In the genomic region with DNA sequence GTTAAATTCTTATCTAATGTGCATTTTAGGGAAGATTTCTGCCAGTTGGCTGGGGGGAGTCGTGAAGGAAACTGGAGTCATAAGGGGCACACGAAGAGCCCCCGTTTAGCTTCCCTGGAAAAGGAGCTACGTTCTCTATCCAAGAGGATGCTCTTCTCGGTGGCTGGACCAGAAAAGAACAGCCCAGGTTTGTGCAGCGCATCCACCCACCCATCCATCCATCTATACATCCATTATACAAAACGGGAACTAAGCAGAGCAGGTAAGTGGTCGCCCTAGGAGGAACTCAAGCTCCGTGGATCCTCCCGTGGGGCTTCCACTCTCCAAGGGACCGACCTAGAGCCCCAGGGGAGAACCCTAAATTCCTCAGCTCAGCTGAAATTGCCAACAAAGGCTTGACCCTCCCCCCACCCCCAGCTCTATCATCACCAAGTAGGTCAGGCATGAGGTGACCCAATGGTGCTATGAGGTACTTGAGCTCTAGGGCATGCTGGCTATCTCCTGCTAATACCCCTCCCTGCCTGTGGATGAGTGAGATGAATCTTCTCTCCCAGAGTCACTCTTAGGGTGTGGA, we compare ENCODE assay signal across 8 mouse cellular contexts. TPM values are rescaled to one million over a fixed set of nuclear protein-coding genes. Genes with fewer than 3 reads are reported as not detected.
A peak's percentile ranks its signal among the peaks of the same experiment; 100 is the strongest.
DNase-seq lines count a peak whose midpoint lies in the region; ATAC-seq and TF ChIP-seq lines count a peak whose summit lies in the region.

No protein-coding gene starts in this region.

- TF ChIP-seq EP300 in CH12.LX (IDR thresholded peaks at IDR 0.05; ENCODE audit: low read length) = no peak

- no peaks in the 10 kb centered on the region; the same call in 1 of the 2 replicates for H3K36me3 ChIP-seq in erythroblast, embryonic 14.5 days (ENCODE audit: control insufficient read depth)
- peaks cover 0 to 4% of the 10 kb centered on the region in 2 experiments for H3K36me3 ChIP-seq in CH12.LX (replicated peaks in 1 of 2; ENCODE audit: control insufficient read depth in 1 of 2, insufficient read depth in 1 of 2, low read length in 1 of 2)
- peaks cover 14% of the 10 kb centered on the region; the same call in 1 of the 2 replicates for H3K36me3 ChIP-seq in forebrain, postnatal 0 days (ENCODE audit: insufficient read depth)
- no peaks in the 10 kb centered on the region; the same call in 1 of the 2 replicates for H3K36me3 ChIP-seq in midbrain, embryonic 11.5 days (ENCODE audit: control insufficient read depth, insufficient read depth, low read length)

- peak overlapping the region; percentile 96 for H3K4me2 ChIP-seq in CH12.LX (ENCODE audit: insufficient read depth, low read depth, poor library complexity, severe bottlenecking)
- H3K4me2 ChIP-seq in forebrain, postnatal 0 days (ENCODE audit: low read depth) = peak overlapping the region; percentile 76
- H3K4me2 ChIP-seq in midbrain, embryonic 11.5 days = peak overlapping the region; percentile 86

- WGBS in forebrain, postnatal 0 days = 3% methylated on average over 11 of the region's 11 CpGs
- WGBS in midbrain, embryonic 11.5 days = 3% methylated on average over 11 of the region's 11 CpGs

- H3K27ac ChIP-seq in CH12.LX (ENCODE audit: insufficient read depth, low read depth) = no peak overlapping the region
- peak overlapping the region; percentile 73 for H3K27ac ChIP-seq in forebrain, postnatal 0 days (ENCODE audit: low read depth, low read length)
- H3K27ac ChIP-seq in midbrain, embryonic 11.5 days (ENCODE audit: low read depth, low read length) = peak overlapping the region; percentile 52

- no peak for ATAC-seq in erythroblast, adult 5-6 weeks (replicated peaks; ENCODE audit: low FRiP score, poor library complexity, severe bottlenecking)
- peak; percentile 43; the same call in 1 of the 2 replicates for ATAC-seq in forebrain, postnatal 0 days
- ATAC-seq in midbrain, embryonic 11.5 days (ENCODE audit: low FRiP score) = peak; percentile 20; the same call in 1 of the 2 replicates
- ATAC-seq in monocyte, adult 5-6 weeks (replicated peaks; ENCODE audit: insufficient number of reproducible peaks, low FRiP score, low TSS enrichment, poor library complexity, severe bottlenecking) = no peak

- no peak for TF ChIP-seq RAD21 in CH12.LX (IDR thresholded peaks at IDR 0.05; ENCODE audit: low read depth, low read length)

- peaks cover 20% of the 10 kb centered on the region for H3K27me3 ChIP-seq in erythroblast, embryonic 14.5 days (ENCODE audit: control insufficient read depth)
- H3K27me3 ChIP-seq in CH12.LX (replicated peaks) = peaks cover 2% of the 10 kb centered on the region
- H3K27me3 ChIP-seq in forebrain, postnatal 0 days (ENCODE audit: insufficient read depth, low read length) = no peaks in the 10 kb centered on the region
- H3K27me3 ChIP-seq in midbrain, embryonic 11.5 days (ENCODE audit: control insufficient read depth, insufficient read depth, low read length) = peaks cover 4% of the 10 kb centered on the region

- no peak for TF ChIP-seq POLR2A in CH12.LX (IDR thresholded peaks at IDR 0.05; ENCODE audit: low read depth, low read length)

- peak overlapping the region; percentile 50 for H3K4me3 ChIP-seq in erythroblast, embryonic 14.5 days (replicated peaks)
- peak overlapping the region in 2 of 3 experiments; percentile 36 to 58 for H3K4me3 ChIP-seq in CH12.LX (replicated peaks in 1 of 3; ENCODE audit: low read depth in 2 of 3, low read length in 2 of 3, poor library complexity in 1 of 3)
- H3K4me3 ChIP-seq in forebrain, postnatal 0 days (ENCODE audit: low read depth, low read length) = peak overlapping the region; percentile 77
- H3K4me3 ChIP-seq in midbrain, embryonic 11.5 days (ENCODE audit: low read depth, low read length) = peak overlapping the region; percentile 56

- no peaks in the 10 kb centered on the region for H3K79me2 ChIP-seq in CH12.LX (replicated peaks; ENCODE audit: control insufficient read depth, extremely low read depth, insufficient read depth, poor library complexity, severe bottlenecking)

- 0 out of 2 replicates have a peak overlapping the region, but pooled peaks have one; percentile 15 for H3K9ac ChIP-seq in CH12.LX (ENCODE audit: insufficient read depth, low read depth)
- H3K9ac ChIP-seq in forebrain, postnatal 0 days = peak overlapping the region; percentile 86
- peak overlapping the region; percentile 85 for H3K9ac ChIP-seq in midbrain, embryonic 11.5 days (ENCODE audit: low read length)

- dilution Hi-C loops in CH12.LX (cut with MboI; ENCODE audit: extremely low pct_ligation_motif_present, extremely low pct_unique_long_range_greater_than_20kb, low sequenced_read_pairs) = no loop called here

- in situ Hi-C loops in CH12.LX (cut with MboI; ENCODE audit: low pct_ligation_motif_present, low pct_unique_long_range_greater_than_20kb, low sequenced_read_pairs) = loop anchor here (5.0 kb wide), 1 partner anchor 41 kb away; no protein-coding TSS in a partner anchor

- no peaks in the 10 kb centered on the region for H3K9me3 ChIP-seq in erythroblast, embryonic 14.5 days (ENCODE audit: control insufficient read depth, low read length)
- H3K9me3 ChIP-seq in CH12.LX (replicated peaks; ENCODE audit: low read length) = no peaks in the 10 kb centered on the region
- no peaks in the 10 kb centered on the region for H3K9me3 ChIP-seq in forebrain, postnatal 0 days (ENCODE audit: low read length)
- H3K9me3 ChIP-seq in midbrain, embryonic 11.5 days (ENCODE audit: control insufficient read depth, low read length) = no peaks in the 10 kb centered on the region; the same call in 1 of the 2 replicates

- peaks cover 34% of the 10 kb centered on the region for H3K4me1 ChIP-seq in erythroblast, embryonic 14.5 days (ENCODE audit: control insufficient read depth)
- peaks cover 0 to 4% of the 10 kb centered on the region in 2 experiments; a peak in 2 of 4 replicates for H3K4me1 ChIP-seq in CH12.LX (ENCODE audit: control insufficient read depth in 1 of 2, insufficient read depth in 2 of 2)
- H3K4me1 ChIP-seq in forebrain, postnatal 0 days (ENCODE audit: insufficient read depth) = peaks cover 11% of the 10 kb centered on the region; the same call in 1 of the 2 replicates
- peaks cover 8% of the 10 kb centered on the region; the same call in 1 of the 2 replicates for H3K4me1 ChIP-seq in midbrain, embryonic 11.5 days (ENCODE audit: control insufficient read depth, insufficient read depth, low read length)

- no peak for TF ChIP-seq CTCF in CH12.LX (conservative IDR thresholded peaks at IDR 0.05 in 1 of 2, IDR thresholded peaks at IDR 0.05 in 1 of 2; ENCODE audit: low read depth in 2 of 2, low read length in 2 of 2)
- TF ChIP-seq CTCF in forebrain, postnatal 0 days (IDR thresholded peaks at IDR 0.05; ENCODE audit: low read depth) = no peak

- DNase-seq in CH12.LX (ENCODE audit: extremely low read depth) = no peak
- no peak for DNase-seq in forebrain, postnatal 0 days
- DNase-seq in midbrain, embryonic 11.5 days (ENCODE audit: low spot score, missing footprints) = peak; percentile 89
- DNase-seq in yolk sac, embryonic 10.5 days (ENCODE audit: low spot score) = no peak
- no peak for DNase-seq in ovary, postnatal 10 days (ENCODE audit: low spot score)

RNA-seq across cellular contexts. Expression of gene Triobp, which starts 0.7 kb away (rescaled TPM):
- polyA plus RNA-seq in erythroblast, embryonic 14.5 days (2012) = 19.1 and 20.3 TPM in 2 replicates
- total RNA-seq in erythroblast, adult 5-6 weeks (2015; ENCODE audit: low replicate concordance) = 42.6 and 43.6 TPM in 2 replicates
- total RNA-seq in erythroblast, adult 5-6 weeks (2017; ENCODE audit: low replicate concordance) = 16.3 and 20.9 TPM in 2 replicates
- total RNA-seq in CH12.LX (2012; rRNA removed) (26.3 and 31.0 TPM in 2 replicates), CH12.LX (2014; rRNA removed) (10.9 and 11.5 TPM in 2 replicates)
- 25.5 and 27.3 TPM in 2 replicates for polyA plus RNA-seq in CH12.LX (2012; ENCODE audit: insufficient read length, low read depth)
- total RNA-seq in forebrain, postnatal 0 days (2014; rRNA removed) = 36.7 and 40.5 TPM in 2 replicates
- 25.1 and 30.5 TPM in 2 replicates for polyA plus RNA-seq in forebrain, postnatal 0 days (2015; fragmentation: Nextera tagmentation; extraction: Ambion mirVana)
- 33.2 and 34.8 TPM in 2 replicates for polyA plus RNA-seq in midbrain, embryonic 11.5 days (2014; fragmentation: Nextera tagmentation; extraction: Ambion mirVana)
- total RNA-seq in monocyte, adult 5-6 weeks (2017) = 21.8 to 39.7 TPM (median 29.5 TPM) in 3 replicates

RNA-seq across cellular contexts. Expression of gene Nol12, which starts 13.5 kb away (rescaled TPM):
- 3.9 and 5.4 TPM in 2 replicates for polyA plus RNA-seq in erythroblast, embryonic 14.5 days (2012)
- 1.5 and 6.1 TPM in 2 replicates for total RNA-seq in erythroblast, adult 5-6 weeks (2015; ENCODE audit: low replicate concordance)
- 7.6 and 10.7 TPM in 2 replicates for total RNA-seq in erythroblast, adult 5-6 weeks (2017; ENCODE audit: low replicate concordance)
- total RNA-seq in CH12.LX (2012; rRNA removed) (33.2 and 40.0 TPM in 2 replicates), CH12.LX (2014; rRNA removed) (13.2 and 13.7 TPM in 2 replicates)
- polyA plus RNA-seq in CH12.LX (2012; ENCODE audit: insufficient read length, low read depth) = 89.5 and 91.1 TPM in 2 replicates
- 11.2 and 17.6 TPM in 2 replicates for total RNA-seq in forebrain, postnatal 0 days (2014; rRNA removed)
- polyA plus RNA-seq in forebrain, postnatal 0 days (2015; fragmentation: Nextera tagmentation; extraction: Ambion mirVana) = 60.3 and 64.2 TPM in 2 replicates
- polyA plus RNA-seq in midbrain, embryonic 11.5 days (2014; fragmentation: Nextera tagmentation; extraction: Ambion mirVana) = 58.3 and 62.7 TPM in 2 replicates
- 8.3 to 18.0 TPM (median 11.6 TPM) in 3 replicates for total RNA-seq in monocyte, adult 5-6 weeks (2017)

RNA-seq across cellular contexts. Expression of gene Lgals1, which starts 21.7 kb away (rescaled TPM):
- polyA plus RNA-seq in erythroblast, embryonic 14.5 days (2012) = 121 and 168 TPM in 2 replicates
- total RNA-seq in erythroblast, adult 5-6 weeks (2015; ENCODE audit: low replicate concordance) = 46.1 and 56.2 TPM in 2 replicates
- 77.5 and 79.0 TPM in 2 replicates for total RNA-seq in erythroblast, adult 5-6 weeks (2017; ENCODE audit: low replicate concordance)
- total RNA-seq in CH12.LX (2012; rRNA removed) (735 and 858 TPM in 2 replicates), CH12.LX (2014; rRNA removed) (791 and 805 TPM in 2 replicates)
- polyA plus RNA-seq in CH12.LX (2012; ENCODE audit: insufficient read length, low read depth) = 592 and 637 TPM in 2 replicates
- total RNA-seq in forebrain, postnatal 0 days (2014; rRNA removed) = 31.8 and 43.6 TPM in 2 replicates
- polyA plus RNA-seq in forebrain, postnatal 0 days (2015; fragmentation: Nextera tagmentation; extraction: Ambion mirVana) = 63.2 and 99.4 TPM in 2 replicates
- polyA plus RNA-seq in midbrain, embryonic 11.5 days (2014; fragmentation: Nextera tagmentation; extraction: Ambion mirVana) = 360 and 382 TPM in 2 replicates
- 404 to 1,073 TPM (median 510 TPM) in 3 replicates for total RNA-seq in monocyte, adult 5-6 weeks (2017)

RNA-seq across cellular contexts. Expression of gene Pdxp, which starts 34.5 kb away (rescaled TPM):
- 2.1 and 3.0 TPM in 2 replicates for polyA plus RNA-seq in erythroblast, embryonic 14.5 days (2012)
- 2.7 and 9.4 TPM in 2 replicates for total RNA-seq in erythroblast, adult 5-6 weeks (2015; ENCODE audit: low replicate concordance)
- total RNA-seq in erythroblast, adult 5-6 weeks (2017; ENCODE audit: low replicate concordance) = not detected in 2 replicates
- total RNA-seq in CH12.LX (2012; rRNA removed) = 9.3 and 9.8 TPM in 2 replicates
- total RNA-seq in CH12.LX (2014; rRNA removed) = 2.8 and 3.1 TPM in 2 replicates
- 3.4 and 5.4 TPM in 2 replicates for polyA plus RNA-seq in CH12.LX (2012; ENCODE audit: insufficient read length, low read depth)
- total RNA-seq in forebrain, postnatal 0 days (2014; rRNA removed) = 263 and 283 TPM in 2 replicates
- polyA plus RNA-seq in forebrain, postnatal 0 days (2015; fragmentation: Nextera tagmentation; extraction: Ambion mirVana) = 174 and 175 TPM in 2 replicates
- polyA plus RNA-seq in midbrain, embryonic 11.5 days (2014; fragmentation: Nextera tagmentation; extraction: Ambion mirVana) = 32.6 and 33.8 TPM in 2 replicates
- total RNA-seq in monocyte, adult 5-6 weeks (2017) = 1.1 to 3.5 TPM in 2 of 3 replicates, not detected in the other

RNA-seq across cellular contexts. Expression of gene Sh3bp1, which starts 48.7 kb away (rescaled TPM):
- polyA plus RNA-seq in erythroblast, embryonic 14.5 days (2012) = 13.6 and 16.2 TPM in 2 replicates
- total RNA-seq in erythroblast, adult 5-6 weeks (2015; ENCODE audit: low replicate concordance) = 13.6 and 15.2 TPM in 2 replicates
- total RNA-seq in erythroblast, adult 5-6 weeks (2017; ENCODE audit: low replicate concordance) = 4.5 and 8.8 TPM in 2 replicates
- total RNA-seq in CH12.LX (2012; rRNA removed) (20.6 and 23.8 TPM in 2 replicates), CH12.LX (2014; rRNA removed) (12.3 and 15.5 TPM in 2 replicates)
- polyA plus RNA-seq in CH12.LX (2012; ENCODE audit: insufficient read length, low read depth) = 48.6 and 69.7 TPM in 2 replicates
- 2.0 and 6.4 TPM in 2 replicates for total RNA-seq in forebrain, postnatal 0 days (2014; rRNA removed)
- polyA plus RNA-seq in forebrain, postnatal 0 days (2015; fragmentation: Nextera tagmentation; extraction: Ambion mirVana) = 3.3 and 4.3 TPM in 2 replicates
- 9.1 and 10.3 TPM in 2 replicates for polyA plus RNA-seq in midbrain, embryonic 11.5 days (2014; fragmentation: Nextera tagmentation; extraction: Ambion mirVana)
- total RNA-seq in monocyte, adult 5-6 weeks (2017) = 18.5 to 41.3 TPM (median 19.2 TPM) in 3 replicates

Comparison
In these comparisons a context has a peak if more than half of its experiments do, and no peak if none do; other contexts are left out.
1. ATAC-seq: peak in forebrain, postnatal 0 days (single experiment) and midbrain, embryonic 11.5 days (single experiment); none in erythroblast, adult 5-6 weeks (single experiment) and monocyte, adult 5-6 weeks (single experiment).
2. H3K9ac ChIP-seq: peak in every context shown above with its lines; median percentile 86 in forebrain, postnatal 0 days; 85 in midbrain, embryonic 11.5 days; 15 in CH12.LX.
3. Peak in every context shown above with its lines, with median percentiles within 50 percentile points of each other: H3K4me3 ChIP-seq and H3K4me2 ChIP-seq.